Mouse (Mus musculus) spleen, postnatal 4 days (tissue): ENCODE measurements around the gene Ifi27.
"Not testable (repeated sequence)": the region's sequence is repeated elsewhere in the genome, so short reads cannot be mapped to it uniquely, and the experiment has no call there.

Experiments
- DNase-seq, 2 experiments: peaks; one replicate each; pipeline ENCODE4 v3.0.0; 2022; ENCODE audit warnings: low spot score in 2 of 2

The Ifi27 gene

GRCm38 (mm10) chr12:103456727-103457126, 22.7 kb downstream of the Ifi27 start:
- not testable (repeated sequence) for DNase-seq

GRCm38 (mm10) chr12:103457140-103457539, 23.1 kb downstream of the Ifi27 start, which contains the start of gene Ifi27l2b:
Gene Ifi27l2b (minus strand): TSS chr12:103457223.
- no peak for DNase-seq

- no peak for DNase-seq
These were observed 40.5 kb downstream of the Ifi27 start for GRCm38 (mm10) chr12:103474481-103474880.

- DNase-seq, result no peak
These were observed 42.9 kb downstream of the Ifi27 start for GRCm38 (mm10) chr12:103476779-103477389.

- DNase-seq, result no peak
These were observed 43.5 kb downstream of the Ifi27 start for GRCm38 (mm10) chr12:103477461-103478015.

GRCm38 (mm10) chr12:103481671-103482070, 47.7 kb downstream of the Ifi27 start:
- no peak for DNase-seq

- DNase-seq, result peak in 1 of 2 experiments; percentile 47
These were observed 48.8 kb downstream of the Ifi27 start for GRCm38 (mm10) chr12:103482781-103483180.

- peak in 1 of 2 experiments; percentile 41 for DNase-seq
These were observed 50.4 kb downstream of the Ifi27 start for GRCm38 (mm10) chr12:103484200-103484972.

GRCm38 (mm10) chr12:103486726-103487125, 52.7 kb downstream of the Ifi27 start:
- DNase-seq, result no peak

- no peak for DNase-seq
These were observed 53.3 kb downstream of the Ifi27 start for GRCm38 (mm10) chr12:103487276-103487675.

- no peak for DNase-seq
These were observed 53.7 kb downstream of the Ifi27 start for GRCm38 (mm10) chr12:103487750-103488149.
